Comparison of ENCODE assay signal across 22 mouse cellular contexts in genomic region chr4:62389592-62390512, GRCm38 (mm10). TPM values are rescaled to one million over a fixed set of nuclear protein-coding genes. Genes with fewer than 3 reads are reported as not detected.
DNase-seq lines count a peak whose midpoint lies in the region; ATAC-seq and TF ChIP-seq lines count a peak whose summit lies in the region.
"Had no signal": no experiment of that assay in that cellular context is flagged by ENCODE, and none has a peak within 500 bp of the region (broad histone marks: within the 10 kb centered on the region; RNA-seq: fewer than 3 reads in every experiment).

No protein-coding gene starts in this region.

- H3K27me3 ChIP-seq in intestine, postnatal 0 days (replicated peaks; ENCODE audit: control insufficient read depth, insufficient read depth, low read length) = no peaks in the 10 kb centered on the region
- H3K27me3 ChIP-seq: lung, embryonic 15.5 days had no signal

- peak; percentile 48; the same call in 1 of the 2 replicates for ATAC-seq in intestine, postnatal 0 days
- ATAC-seq in megakaryocyte-erythroid progenitor cell, adult 5-6 weeks (replicated peaks; ENCODE audit: low FRiP score, low TSS enrichment, poor library complexity, severe bottlenecking) = 0 out of 2 replicates have a peak, but pooled peaks have one; percentile 55
- ATAC-seq: forebrain, embryonic 16.5 days had no signal

- H3K4me3 ChIP-seq in intestine, postnatal 0 days (ENCODE audit: low read depth, low read length) = no peak overlapping the region
- H3K4me3 ChIP-seq: heart, embryonic 10.5 days; lung, embryonic 15.5 days had no signal

- TF ChIP-seq CTCF in intestine, postnatal 0 days (IDR thresholded peaks at IDR 0.05; ENCODE audit: low read depth) = no peak

- no peaks in the 10 kb centered on the region; the same call in 1 of the 2 replicates for H3K4me1 ChIP-seq in intestine, postnatal 0 days (replicated peaks; ENCODE audit: control insufficient read depth, insufficient read depth, low read length)
- H3K4me1 ChIP-seq: heart, embryonic 10.5 days; lung, embryonic 15.5 days had no signal

- peaks cover 40% of the 10 kb centered on the region for H3K36me3 ChIP-seq in intestine, postnatal 0 days (ENCODE audit: control insufficient read depth, insufficient read depth)

- peak; percentile 26 to 27 for DNase-seq in kidney, adult 8-10 months
- no peak for DNase-seq in kidney, postnatal 14 days
- DNase-seq in adipocyte (ENCODE audit: low spot score) = peak; percentile 34
- DNase-seq in left cerebral cortex, adult 8-10 months (ENCODE audit: low spot score in 2 of 2) = no peak
- no peak for DNase-seq in left cerebral cortex, postnatal 4 days
- DNase-seq: adrenal gland, postnatal 14 days; cerebellum, adult 11-12 months; heart, postnatal 14 days; kidney, postnatal 25 days; right cerebral cortex, postnatal 25 days; thymus, postnatal 25 days had no signal

- H3K4me2 ChIP-seq in intestine, postnatal 0 days (replicated peaks; ENCODE audit: low read depth) = no peak overlapping the region
- H3K4me2 ChIP-seq: hindbrain, embryonic 14.5 days; lung, embryonic 15.5 days; midbrain, embryonic 11.5 days had no signal

- WGBS in intestine, postnatal 0 days = 37% methylated on average over 5 of the region's 5 CpGs

- no peaks in the 10 kb centered on the region for H3K9me3 ChIP-seq in intestine, postnatal 0 days (ENCODE audit: control insufficient read depth)
- H3K9me3 ChIP-seq: heart, embryonic 10.5 days; lung, embryonic 15.5 days had no signal

- H3K9ac ChIP-seq in intestine, postnatal 0 days (ENCODE audit: low read depth, low read length) = no peak overlapping the region
- H3K9ac ChIP-seq: hindbrain, embryonic 14.5 days; lung, embryonic 15.5 days had no signal

- H3K27ac ChIP-seq in intestine, postnatal 0 days (ENCODE audit: low read depth, low read length) = peak overlapping the region; percentile 54
- H3K27ac ChIP-seq: heart, embryonic 10.5 days; hindbrain, embryonic 14.5 days; lung, embryonic 15.5 days had no signal

- intact Hi-C loops in left cerebral cortex, postnatal 4 days (cut with DNase I) = no loop called here

RNA-seq across cellular contexts. Expression of gene Cdc26, which starts 18.6 kb away (rescaled TPM):
- 72.5 and 73.7 TPM in 2 replicates for polyA plus RNA-seq in intestine, postnatal 0 days (2015; fragmentation: Nextera tagmentation; extraction: Ambion mirVana)
- 115 and 170 TPM in 2 replicates for total RNA-seq in megakaryocyte-erythroid progenitor cell, adult 5-6 weeks (2014; fragmentation: Nextera tagmentation)
- total RNA-seq in megakaryocyte-erythroid progenitor cell, adult 5-6 weeks (2017) = 121 and 186 TPM in 2 replicates
- total RNA-seq in left cerebral cortex, adult 8-10 months (2022) = 10 to 100 TPM; 47.8 to 58.0 (median 54.3) TPM
- 10 to 100 TPM; 65.6 to 66.9 TPM for total RNA-seq in left cerebral cortex, postnatal 4 days (2021)

RNA-seq across cellular contexts. Expression of gene Prpf4, which starts 18.7 kb away (rescaled TPM):
- 6.9 and 8.0 TPM in 2 replicates for polyA plus RNA-seq in intestine, postnatal 0 days (2015; fragmentation: Nextera tagmentation; extraction: Ambion mirVana)
- total RNA-seq in megakaryocyte-erythroid progenitor cell, adult 5-6 weeks (2014; fragmentation: Nextera tagmentation) = 18.3 and 29.0 TPM in 2 replicates
- total RNA-seq in megakaryocyte-erythroid progenitor cell, adult 5-6 weeks (2017) = 22.0 and 25.4 TPM in 2 replicates
- 10 to 100 TPM; 11.4 to 13.8 (median 12.6) TPM for total RNA-seq in left cerebral cortex, adult 8-10 months (2022)
- 10 to 100 TPM; 14.6 to 15.4 TPM for total RNA-seq in left cerebral cortex, postnatal 4 days (2021)

RNA-seq across cellular contexts. Expression of gene Slc31a1, which starts 29.3 kb away (rescaled TPM):
- polyA plus RNA-seq in intestine, postnatal 0 days (2015; fragmentation: Nextera tagmentation; extraction: Ambion mirVana) = 133 and 150 TPM in 2 replicates
- 19.4 and 22.7 TPM in 2 replicates for total RNA-seq in megakaryocyte-erythroid progenitor cell, adult 5-6 weeks (2014; fragmentation: Nextera tagmentation)
- total RNA-seq in megakaryocyte-erythroid progenitor cell, adult 5-6 weeks (2017) = 19.7 and 21.2 TPM in 2 replicates
- 10 to 100 TPM; 12.1 to 13.9 (median 13.0) TPM for total RNA-seq in left cerebral cortex, adult 8-10 months (2022)
- 10 to 100 TPM; 26.7 to 28.7 TPM for total RNA-seq in left cerebral cortex, postnatal 4 days (2021)

RNA-seq across cellular contexts. Expression of gene Fkbp15, which starts 29.5 kb away (rescaled TPM):
- polyA plus RNA-seq in intestine, postnatal 0 days (2015; fragmentation: Nextera tagmentation; extraction: Ambion mirVana) = 16.9 and 18.3 TPM in 2 replicates
- total RNA-seq in megakaryocyte-erythroid progenitor cell, adult 5-6 weeks (2014; fragmentation: Nextera tagmentation) = 29.0 and 33.9 TPM in 2 replicates
- total RNA-seq in megakaryocyte-erythroid progenitor cell, adult 5-6 weeks (2017) = 37.6 and 48.6 TPM in 2 replicates
- total RNA-seq in left cerebral cortex, adult 8-10 months (2022) = 10 to 100 TPM; 34.7 to 40.4 (median 38.3) TPM
- 10 to 100 TPM; 36.3 to 38.4 TPM for total RNA-seq in left cerebral cortex, postnatal 4 days (2021)

RNA-seq across cellular contexts. Expression of gene Rnf183, which starts 45.2 kb away (rescaled TPM):
- polyA plus RNA-seq in intestine, postnatal 0 days (2015; fragmentation: Nextera tagmentation; extraction: Ambion mirVana) = 0.14 and 0.35 TPM in 2 replicates
- total RNA-seq in megakaryocyte-erythroid progenitor cell, adult 5-6 weeks (2014; fragmentation: Nextera tagmentation) = not detected in 2 replicates
- total RNA-seq in megakaryocyte-erythroid progenitor cell, adult 5-6 weeks (2017) = not detected in 2 replicates
- not detected for total RNA-seq in left cerebral cortex, adult 8-10 months (2022)
- total RNA-seq in left cerebral cortex, postnatal 4 days (2021) = not detected
- total RNA-seq: adrenal gland, postnatal 14 days; gastrocnemius, postnatal 4 days; heart, postnatal 14 days; layer of hippocampus, postnatal 14 days had no signal
- polyA plus RNA-seq: embryonic facial prominence, embryonic 11.5 days; forebrain, embryonic 16.5 days; heart, embryonic 10.5 days; hindbrain, embryonic 14.5 days; limb, embryonic 11.5 days; midbrain, embryonic 11.5 days had no signal

Comparison
In these comparisons a context has a peak if more than half of its experiments do, and no peak if none do; other contexts are left out.
1. DNase-seq: peak in kidney, adult 8-10 months (2 of 2) and adipocyte (single experiment); none in kidney, postnatal 14 days (single experiment), left cerebral cortex, adult 8-10 months (0 of 2) and left cerebral cortex, postnatal 4 days (single experiment).